Mouse (Mus musculus): Measurements from ENCODE around the gene Prx. TPM values are rescaled to one million over a fixed set of nuclear protein-coding genes. Genes with fewer than 3 reads are reported as not detected.

The Prx gene
- total RNA-seq (2022) = 1 to 10 TPM; 2.3 to 7.7 (median 5.7) TPM

GRCm38 (mm10) chr7:27499036-27499435, at the start of gene Prx:
Gene Prx (plus strand): TSS chr7:27499324.
- no peak for DNase-seq (ENCODE audit: low spot score in 2 of 2)

DNA sequence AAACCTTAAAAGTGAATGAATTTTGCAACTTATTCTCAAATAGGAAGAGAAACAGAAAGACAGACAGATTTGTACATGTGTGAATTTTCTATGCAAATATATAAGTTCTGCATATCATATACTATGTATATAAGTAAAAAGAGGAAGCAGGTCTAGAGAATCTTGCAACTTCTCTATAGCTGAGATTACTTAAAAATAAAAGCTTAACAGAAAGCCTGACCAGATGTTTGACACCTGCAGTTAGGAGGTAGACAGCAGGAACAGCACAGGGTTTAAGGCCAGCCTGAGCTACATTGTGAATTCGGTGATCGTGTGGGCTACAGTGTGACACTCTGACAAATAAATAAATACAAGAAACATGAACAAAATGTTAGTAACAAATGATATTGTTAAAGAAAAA, 47.8 kb upstream of the Prx start:
- DNase-seq (ENCODE audit: low spot score in 2 of 2) = no peak

GRCm38 (mm10) chr7:27452206-27452770, 46.8 kb upstream of the Prx start:
- DNase-seq (ENCODE audit: low spot score in 2 of 2) = no peak

DNA sequence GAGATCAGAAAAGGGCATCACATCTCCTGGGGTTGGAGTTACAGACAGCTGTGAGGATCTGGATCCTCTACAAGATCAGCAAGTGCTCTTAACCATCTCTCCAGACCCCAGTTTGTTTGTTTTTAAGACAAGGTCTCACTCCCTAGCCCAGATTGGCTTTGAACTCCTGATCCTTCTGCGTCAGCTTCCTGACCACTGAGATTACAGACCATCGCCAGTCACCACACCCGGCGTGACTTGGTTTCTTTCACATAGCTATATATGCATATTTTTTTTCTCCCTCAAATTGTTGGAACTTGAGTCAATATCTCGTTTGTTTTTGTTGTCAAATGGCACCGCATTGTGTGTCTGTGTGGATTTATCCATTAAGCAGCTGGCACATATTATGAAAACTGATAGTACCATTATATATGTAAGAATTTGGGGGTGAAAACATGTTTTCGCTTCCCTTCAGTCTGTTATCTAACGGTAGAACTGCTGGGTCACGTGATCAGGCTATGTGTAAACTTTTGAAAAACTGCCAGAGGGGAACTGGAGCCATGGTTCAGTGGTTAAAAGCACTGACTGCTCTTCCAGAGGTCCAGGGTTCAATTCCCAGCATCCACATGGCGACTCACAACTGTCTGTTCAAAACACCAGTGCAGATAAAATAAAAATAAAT, 44.5 kb upstream of the Prx start:
- DNase-seq (ENCODE audit: low spot score in 2 of 2) = no peak

DNA sequence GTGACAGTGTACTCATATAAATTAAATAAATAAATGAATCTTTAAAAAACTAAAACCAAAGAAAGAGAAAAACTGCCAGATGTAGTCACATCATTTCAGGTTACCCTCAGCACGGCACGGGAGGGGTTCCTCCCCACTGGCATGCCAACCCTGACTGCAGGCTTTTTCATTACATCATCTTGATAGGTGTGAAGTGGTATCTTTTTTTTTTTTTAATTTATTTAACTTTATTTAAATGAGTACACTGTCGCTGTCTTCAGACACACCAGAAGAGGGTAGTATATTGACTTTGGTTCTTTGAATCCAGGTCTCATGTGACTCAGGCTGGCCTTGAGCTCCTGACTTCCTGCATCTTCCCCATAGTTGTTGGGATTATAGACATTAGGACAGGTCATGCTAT, 43.9 kb upstream of the Prx start:
- no peak for DNase-seq (ENCODE audit: low spot score in 2 of 2)

- DNase-seq (ENCODE audit: low spot score in 2 of 2) = no peak
Observed at GRCm38 (mm10) chr7:27458614-27459013, 40.5 kb upstream of the Prx start.

DNA sequence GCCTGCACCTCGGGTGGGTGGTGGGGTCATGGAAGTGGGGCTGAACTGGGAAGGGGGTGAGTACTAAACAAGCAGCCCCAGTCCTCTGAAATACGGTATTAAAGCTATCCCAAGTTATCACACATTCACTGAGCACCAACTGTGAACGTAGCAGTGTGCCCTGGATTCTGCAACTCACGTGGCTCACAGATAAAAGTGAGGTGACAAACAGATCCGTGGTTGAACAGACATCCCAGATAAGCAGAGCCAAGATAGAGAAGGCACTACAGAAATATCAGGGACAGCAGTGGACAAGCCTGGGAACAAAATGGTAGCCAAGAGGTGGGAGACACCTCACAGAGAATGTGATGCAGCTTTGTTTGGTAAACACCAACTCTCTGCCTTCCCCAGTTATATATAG, 39.5 kb upstream of the Prx start:
- DNase-seq (ENCODE audit: low spot score in 2 of 2) = no peak

DNA sequence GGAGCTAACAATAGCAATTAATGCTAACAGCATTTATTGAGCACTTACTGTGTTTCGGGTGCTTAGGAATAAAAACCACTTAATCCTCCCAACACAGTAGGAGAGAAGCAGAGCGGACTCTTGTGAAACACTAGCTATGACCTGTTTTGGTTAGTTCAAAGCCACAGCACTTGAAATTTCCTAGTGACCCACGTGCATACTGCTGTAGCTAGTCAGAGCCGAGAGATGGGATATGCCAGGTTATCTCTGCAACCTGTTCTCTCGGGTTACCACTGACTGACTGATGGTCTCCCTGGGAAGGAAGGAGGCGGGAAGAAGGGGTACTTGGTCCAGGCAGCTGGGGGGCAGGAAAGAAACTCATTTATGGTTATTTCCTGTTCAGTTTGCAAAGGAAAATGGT, 38.6 kb upstream of the Prx start:
- no peak for DNase-seq (ENCODE audit: low spot score in 2 of 2)

GRCm38 (mm10) chr7:27467648-27468047, 31.5 kb upstream of the Prx start:
- DNase-seq (ENCODE audit: low spot score in 2 of 2) = no peak

GRCm38 (mm10) chr7:27471390-27472120, 27.6 kb upstream of the Prx start:
- DNase-seq (ENCODE audit: low spot score in 2 of 2) = no peak

- no peak for DNase-seq (ENCODE audit: low spot score in 2 of 2)
Observed at GRCm38 (mm10) chr7:27472596-27472995, 26.5 kb upstream of the Prx start.

GRCm38 (mm10) chr7:27473156-27473834, 25.8 kb upstream of the Prx start, which contains the start of gene Sertad3:
Gene Sertad3 (plus strand): TSS chr7:27473768.
- DNase-seq (ENCODE audit: low spot score in 2 of 2) = peak; percentile 99 to 100

GRCm38 (mm10) chr7:27473835-27474489, 25.2 kb upstream of the Prx start:
- no peak for DNase-seq (ENCODE audit: low spot score in 2 of 2)

DNA sequence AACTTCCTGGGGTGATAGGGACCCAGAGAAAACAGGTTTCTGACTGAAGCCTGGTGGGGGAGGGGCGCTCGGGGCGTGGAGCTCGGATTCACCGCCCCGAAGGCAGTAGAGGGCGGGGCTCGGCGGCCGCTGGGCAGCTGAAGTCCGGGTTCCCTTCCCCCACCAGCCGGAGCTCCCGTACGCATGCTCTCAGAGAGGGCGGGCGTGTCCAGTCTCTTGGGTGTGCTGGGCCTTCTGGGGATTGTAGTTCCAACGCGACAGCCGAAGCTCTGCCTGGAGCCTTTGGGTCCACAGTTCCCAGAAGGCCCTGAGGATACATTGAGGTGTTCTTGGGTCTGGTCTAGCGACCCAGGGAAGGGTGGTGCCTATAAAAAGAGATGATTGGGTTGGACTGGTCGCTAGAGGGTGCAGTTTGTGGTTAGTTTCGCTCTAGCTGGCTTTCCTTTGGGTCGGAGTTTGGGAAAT, 24.6 kb upstream of the Prx start:
- peak; percentile 99 for DNase-seq (ENCODE audit: low spot score in 2 of 2)

GRCm38 (mm10) chr7:27475596-27475995, 23.5 kb upstream of the Prx start:
- DNase-seq (ENCODE audit: low spot score in 2 of 2) = no peak

GRCm38 (mm10) chr7:27476098-27476635, 23.0 kb upstream of the Prx start:
- no peak for DNase-seq (ENCODE audit: low spot score in 2 of 2)

- DNase-seq (ENCODE audit: low spot score in 2 of 2) = no peak
Observed at GRCm38 (mm10) chr7:27478561-27478960, 20.6 kb upstream of the Prx start.

DNA sequence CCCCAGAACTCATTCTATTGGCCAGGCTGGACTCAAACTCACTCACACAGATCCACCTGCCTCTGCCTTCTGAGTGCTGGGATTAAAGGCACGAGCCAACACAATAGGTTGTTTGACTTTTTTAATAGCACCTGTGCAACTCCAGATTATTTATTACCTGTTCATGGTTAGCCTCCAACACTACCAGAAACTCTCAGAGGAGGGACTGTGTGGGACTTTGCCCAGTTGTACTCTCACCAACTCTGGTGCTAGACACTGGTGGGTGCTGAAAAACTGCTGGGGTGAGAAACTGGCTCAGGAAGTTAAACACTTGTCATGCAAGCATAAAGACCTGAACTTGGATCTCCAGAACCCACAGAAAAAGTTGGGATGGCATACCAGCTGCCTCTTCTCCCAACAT, 19.4 kb upstream of the Prx start:
- DNase-seq (ENCODE audit: low spot score in 2 of 2) = no peak

GRCm38 (mm10) chr7:27480506-27480905, 18.6 kb upstream of the Prx start:
- no peak for DNase-seq (ENCODE audit: low spot score in 2 of 2)

DNA sequence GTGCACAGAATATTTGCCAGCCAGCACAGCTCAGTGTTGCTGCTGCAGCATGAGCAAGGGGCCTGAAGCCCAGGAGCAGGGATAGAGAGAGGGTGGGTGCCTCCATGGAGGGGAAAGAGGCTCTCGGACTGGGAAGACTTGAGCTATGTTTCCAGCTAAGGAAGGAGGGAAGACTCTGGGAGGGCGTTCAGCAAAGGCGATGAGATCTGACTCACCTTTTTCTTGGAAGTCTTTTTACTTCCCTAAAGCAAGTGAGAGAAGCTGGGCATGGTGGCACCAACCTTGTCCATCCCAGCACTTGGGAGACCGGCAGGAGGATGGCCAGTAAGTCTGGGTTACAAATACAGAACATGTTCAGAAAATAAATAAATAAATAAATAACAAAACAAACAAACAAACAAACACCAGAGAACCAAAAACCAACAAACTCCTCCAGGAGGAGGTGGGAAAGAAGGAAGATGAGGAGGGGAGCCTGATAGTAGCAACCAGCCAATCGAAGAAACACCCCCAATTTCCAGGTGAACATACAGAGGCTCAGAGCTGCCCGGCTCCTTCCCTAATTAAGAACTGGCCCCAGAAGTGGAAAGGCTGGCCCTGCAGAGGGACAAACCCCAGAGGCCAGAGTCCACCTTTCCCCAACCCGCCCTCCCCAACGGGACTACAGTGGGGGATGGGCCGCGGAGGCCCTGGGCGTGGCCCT, 18.0 kb upstream of the Prx start:
- no peak for DNase-seq (ENCODE audit: low spot score in 2 of 2)

- peak; percentile 92 to 95 for DNase-seq (ENCODE audit: low spot score in 2 of 2)
Observed at GRCm38 (mm10) chr7:27481627-27481969, 17.5 kb upstream of the Prx start.

All from gastrocnemius, adult 8-10 months (tissue).